Mouse (Mus musculus) neural tube, embryonic 11.5 days (tissue): ENCODE measurements at regions not wholly inside any gene's neighbourhood (a gene's known extent, or its start where the extent isn't known, plus 50 kb on each side); places are given as distances from the start of the nearest gene placed in this dataset. TPM values are rescaled to one million over a fixed set of nuclear protein-coding genes. Genes with fewer than 3 reads are reported as not detected.

Experiments
- microRNA-seq: library from miRNA; unstranded; fragments of <30 nt; microRNA quantifications from one replicate; pipeline ENCODE4, GENCODE M21; 2016

Small RNA genes lying in the stretch of these regions (microRNA-seq; reads per million reads assigned to microRNA genes)
- gene Mir6350, result not detected
